Mouse (Mus musculus): ENCODE measurements around the gene Tmem45b.

- no peak for TF ChIP-seq POLR2A (IDR thresholded peaks at IDR 0.05; ENCODE audit: low read depth, low read length)
- no peak for TF ChIP-seq CTCF (conservative IDR thresholded peaks at IDR 0.05; ENCODE audit: insufficient read depth, insufficient read length, low read depth, low read length)
Observed at GRCm38 (mm10) chr9:31437861-31438260, 26.4 kb downstream of the Tmem45b start.
